Mouse (Mus musculus): ENCODE data around the gene Cog8. TPM values are rescaled to one million over a fixed set of nuclear protein-coding genes. Genes with fewer than 3 reads are reported as not detected.
"Not testable (repeated sequence)": the region's sequence is repeated elsewhere in the genome, so short reads cannot be mapped to it uniquely, and the experiment has no call there.

Gene Cog8
- total RNA-seq, 2 experiments from 2014 or later, result 27.8 to 32.5 TPM

GRCm38 (mm10) chr8:107065511-107066496 lies 9.3 kb upstream of the Cog8 start, which contains the start of gene Tmed6:
Gene Tmed6 (minus strand): TSS chr8:107065644.
- DNase-seq (ENCODE audit: low spot score in 2 of 2), result no peak
- Histone ChIP-seq H3K27ac (no peak within 1 kb of the TSS), H3K4me3 (no peak within 1 kb of the TSS)
- no peak for TF ChIP-seq CTCF (conservative IDR thresholded peaks at IDR 0.05)

DNA sequence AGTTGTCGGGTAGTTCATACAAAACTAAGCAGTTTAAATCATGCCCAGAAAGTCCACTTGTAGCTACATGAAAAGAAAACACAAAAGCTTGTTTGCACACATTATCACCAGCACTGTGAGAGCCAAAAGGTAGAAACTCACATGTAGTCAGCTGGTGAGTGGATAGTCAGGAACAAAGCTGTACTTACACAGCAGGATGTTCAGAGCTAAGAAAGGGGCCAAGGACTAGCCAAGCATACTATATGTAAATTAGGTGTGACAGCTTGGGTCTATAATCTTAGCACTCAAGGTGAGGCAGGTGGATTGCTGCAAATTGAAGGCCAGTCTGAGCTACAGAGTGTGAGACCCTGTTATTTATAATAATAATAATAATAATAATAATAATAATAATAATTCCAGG lies 6.1 kb upstream of the Cog8 start:
- no peak for TF ChIP-seq CTCF (conservative IDR thresholded peaks at IDR 0.05)
- Histone ChIP-seq H3K27ac (no peak overlapping the region), H3K4me3 (no peak overlapping the region)
- DNase-seq (ENCODE audit: low spot score in 2 of 2), result no peak

GRCm38 (mm10) chr8:107056973-107057369 lies 482 bp upstream of the Cog8 start:
- Histone ChIP-seq H3K27ac (peak overlapping the region; percentile 76), H3K4me3 (peak overlapping the region; percentile 93)
- DNase-seq (ENCODE audit: low spot score in 2 of 2), result no peak
- TF ChIP-seq CTCF (conservative IDR thresholded peaks at IDR 0.05), result no peak

- Histone ChIP-seq H3K4me3 (no peak overlapping the region), H3K27ac (no peak overlapping the region)
- DNase-seq (ENCODE audit: low spot score in 2 of 2), result no peak
- no peak for TF ChIP-seq CTCF (conservative IDR thresholded peaks at IDR 0.05)
Observed at GRCm38 (mm10) chr8:107052046-107052445, 4.4 kb downstream of the Cog8 start.

GRCm38 (mm10) chr8:107049480-107049879 lies 7.0 kb downstream of the Cog8 start:
- Histone ChIP-seq H3K27ac (no peak overlapping the region; the same call in 1 of the 2 replicates), H3K4me3 (peak overlapping the region; percentile 94; the same call in 1 of the 2 replicates)
- no peak for DNase-seq (ENCODE audit: low spot score in 2 of 2)
- TF ChIP-seq CTCF (conservative IDR thresholded peaks at IDR 0.05), result no peak

DNA sequence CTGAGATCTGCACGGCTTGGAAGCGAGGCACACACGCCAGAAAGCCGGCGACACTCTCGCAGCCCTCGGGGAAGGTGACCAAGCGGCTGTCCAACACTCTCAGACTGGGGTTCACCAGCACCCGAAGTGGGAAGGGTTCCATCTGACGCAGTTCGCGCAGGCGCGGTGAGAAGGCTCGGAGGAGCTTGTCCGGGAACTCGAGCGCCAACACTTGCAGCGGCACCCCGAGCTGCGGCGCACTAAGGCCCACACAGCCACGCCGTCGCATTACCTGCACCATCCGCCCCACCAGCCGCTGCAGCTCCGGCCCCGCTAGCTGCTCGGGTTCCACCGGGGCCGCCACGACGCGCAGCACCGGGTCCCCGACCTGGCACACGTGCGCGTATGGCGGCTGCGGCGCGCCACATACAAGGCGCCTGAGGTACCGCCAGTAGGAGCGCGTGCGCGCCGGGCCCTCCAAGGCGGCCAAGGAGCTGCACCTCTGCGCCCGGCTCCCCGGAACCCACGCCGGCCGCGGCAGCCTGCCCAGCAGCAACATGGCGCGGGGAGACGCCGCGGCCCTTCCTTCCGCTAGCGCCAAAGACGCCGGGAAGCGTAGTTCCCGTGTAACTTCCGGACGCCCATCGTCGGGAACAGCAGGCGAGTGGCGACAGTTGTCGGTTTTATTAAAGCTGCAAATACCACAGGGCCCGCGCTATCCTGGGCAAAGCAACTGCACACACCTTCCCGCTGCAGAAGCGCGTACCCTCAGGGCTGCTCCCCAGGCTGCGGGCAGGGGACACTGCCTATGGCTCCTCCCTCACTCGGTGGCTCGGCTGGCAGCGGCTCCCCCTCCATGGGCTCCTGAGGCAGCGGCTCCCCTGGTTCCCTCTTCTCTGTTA lies 8.2 kb downstream of the Cog8 start, which contains the start of gene Pdf:
TSS of gene Pdf (minus strand) at position 554 of the 881 bp plus-strand sequence.
- Histone ChIP-seq H3K4me3 (peak within 1 kb of the TSS; percentile 94), H3K27ac (peak within 1 kb of the TSS; percentile 93)
- DNase-seq (ENCODE audit: low spot score in 2 of 2), result peak; percentile 86
- TF ChIP-seq CTCF (conservative IDR thresholded peaks at IDR 0.05), result no peak; the same call in 1 of the 2 replicates

- peak overlapping the region; percentile 94 for H3K4me3 ChIP-seq
- no peak for TF ChIP-seq CTCF (conservative IDR thresholded peaks at IDR 0.05)
- no peak overlapping the region for H3K27ac ChIP-seq
- no peak for DNase-seq (ENCODE audit: low spot score in 2 of 2)
Observed at GRCm38 (mm10) chr8:107046976-107047375, 9.5 kb downstream of the Cog8 start.

DNA sequence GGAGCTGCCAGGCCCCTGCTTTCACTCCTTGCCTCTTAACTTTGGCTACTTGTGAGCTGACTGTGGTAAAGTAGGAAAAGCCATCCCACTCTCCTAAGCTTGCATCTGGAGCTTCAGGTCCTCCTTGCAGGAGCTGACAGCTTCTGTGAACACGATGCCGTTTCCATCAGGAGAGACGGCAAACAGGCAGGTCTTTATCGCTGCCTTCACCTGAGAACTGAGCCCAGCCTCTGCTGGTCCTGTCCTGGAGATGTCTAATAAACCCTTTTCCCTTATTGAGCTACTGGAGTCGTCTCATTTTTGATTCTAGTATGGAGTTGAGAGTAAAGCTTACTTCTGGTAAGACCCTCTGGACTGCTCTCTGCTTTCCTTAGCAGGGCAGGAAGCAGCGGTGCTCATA lies 11.0 kb downstream of the Cog8 start:
- DNase-seq (ENCODE audit: low spot score in 2 of 2), result no peak
- no peak overlapping the region for H3K4me3 ChIP-seq
- no peak for TF ChIP-seq CTCF (conservative IDR thresholded peaks at IDR 0.05)
- H3K27ac ChIP-seq, result no peak overlapping the region

DNA sequence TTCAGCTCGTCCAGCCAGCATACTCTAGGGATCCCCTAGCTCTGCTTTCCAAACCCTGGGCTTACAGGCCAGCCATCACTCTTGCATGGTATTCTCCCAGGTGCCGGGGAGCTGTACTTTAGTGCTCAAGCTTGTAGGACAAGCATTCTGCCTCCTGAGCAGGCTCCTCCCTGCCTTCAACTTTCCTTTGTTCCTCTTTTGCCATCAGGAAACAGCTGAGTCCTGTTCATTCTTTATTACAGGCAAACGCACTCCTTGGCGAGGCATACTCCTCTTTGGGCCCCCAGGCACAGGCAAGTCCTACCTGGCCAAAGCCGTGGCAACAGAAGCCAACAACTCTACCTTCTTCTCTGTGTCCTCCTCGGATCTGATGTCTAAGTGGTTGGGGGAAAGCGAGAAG lies 15.9 kb downstream of the Cog8 start:
- Histone ChIP-seq H3K27ac (no peak overlapping the region), H3K4me3 (no peak overlapping the region)
- no peak for TF ChIP-seq CTCF (conservative IDR thresholded peaks at IDR 0.05)
- DNase-seq (ENCODE audit: low spot score in 2 of 2), result no peak

- no peak for TF ChIP-seq CTCF (conservative IDR thresholded peaks at IDR 0.05)
- Histone ChIP-seq H3K27ac (no peak overlapping the region), H3K4me3 (no peak overlapping the region)
- DNase-seq (ENCODE audit: low spot score in 2 of 2), result no peak
Observed at GRCm38 (mm10) chr8:107036626-107037025, 19.9 kb downstream of the Cog8 start.

GRCm38 (mm10) chr8:107035641-107036040 lies 20.8 kb downstream of the Cog8 start:
- no peak for TF ChIP-seq CTCF (conservative IDR thresholded peaks at IDR 0.05)
- H3K4me3 ChIP-seq, result no peak overlapping the region
- DNase-seq (ENCODE audit: low spot score in 2 of 2), result no peak
- no peak overlapping the region for H3K27ac ChIP-seq

DNA sequence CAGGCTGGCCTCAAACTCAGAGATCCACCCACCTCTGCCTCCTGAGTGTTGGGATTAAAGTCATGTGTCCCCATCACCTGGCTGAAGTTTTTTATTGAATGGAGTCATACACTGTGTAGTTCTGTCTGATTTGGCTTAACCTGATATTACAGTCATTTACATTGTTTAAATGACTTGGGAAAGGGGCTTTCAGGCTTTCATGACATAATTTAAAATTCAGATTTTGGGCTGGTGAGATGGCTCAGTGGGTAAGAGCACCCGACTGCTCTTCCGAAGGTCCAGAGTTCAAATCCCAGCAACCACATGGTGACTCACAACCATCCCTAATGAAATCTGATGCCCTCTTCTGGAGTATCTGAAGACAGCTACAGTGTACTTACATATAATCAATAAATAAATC lies 22.9 kb downstream of the Cog8 start:
- TF ChIP-seq CTCF (conservative IDR thresholded peaks at IDR 0.05), result peak; percentile 36
- not testable (repeated sequence) for H3K4me3 ChIP-seq; DNase-seq (ENCODE audit: low spot score in 2 of 2); H3K27ac ChIP-seq

Measured in layer of hippocampus, adult 2 months (tissue).